Mouse (Mus musculus): ENCODE results near the gene Slc38a1.

Gene Slc38a1

GRCm38 (mm10) chr15:96642436-96643405, at the start of gene Slc38a1:
Gene Slc38a1 (minus strand): TSS chr15:96642913.
- DNase-seq (ENCODE audit: low read depth) = no peak

GRCm38 (mm10) chr15:96692401-96692800, 49.7 kb upstream of the Slc38a1 start:
- no peak for DNase-seq (ENCODE audit: low read depth)

- DNase-seq (ENCODE audit: low read depth) = no peak
Measured at GRCm38 (mm10) chr15:96691381-96691780, 48.7 kb upstream of the Slc38a1 start.

- DNase-seq (ENCODE audit: low read depth) = no peak
Measured at GRCm38 (mm10) chr15:96690829-96691228, 48.1 kb upstream of the Slc38a1 start.

- no peak for DNase-seq (ENCODE audit: low read depth)
Measured at GRCm38 (mm10) chr15:96689919-96690318, 47.2 kb upstream of the Slc38a1 start.

GRCm38 (mm10) chr15:96688784-96689318, 46.1 kb upstream of the Slc38a1 start:
- DNase-seq (ENCODE audit: low read depth) = no peak

- DNase-seq (ENCODE audit: low read depth) = no peak
Measured at GRCm38 (mm10) chr15:96688036-96688435, 45.3 kb upstream of the Slc38a1 start.

GRCm38 (mm10) chr15:96687366-96687765, 44.7 kb upstream of the Slc38a1 start:
- no peak for DNase-seq (ENCODE audit: low read depth)

GRCm38 (mm10) chr15:96686201-96687159, 43.8 kb upstream of the Slc38a1 start:
- no peak for DNase-seq (ENCODE audit: low read depth)

GRCm38 (mm10) chr15:96685273-96685672, 42.6 kb upstream of the Slc38a1 start:
- no peak for DNase-seq (ENCODE audit: low read depth)

GRCm38 (mm10) chr15:96684132-96684830, 41.6 kb upstream of the Slc38a1 start:
- no peak for DNase-seq (ENCODE audit: low read depth)

GRCm38 (mm10) chr15:96678871-96679773, 36.4 kb upstream of the Slc38a1 start:
- no peak for DNase-seq (ENCODE audit: low read depth)

- no peak for DNase-seq (ENCODE audit: low read depth)
Measured at GRCm38 (mm10) chr15:96676518-96676917, 33.8 kb upstream of the Slc38a1 start.

GRCm38 (mm10) chr15:96675744-96676143, 33.0 kb upstream of the Slc38a1 start:
- DNase-seq (ENCODE audit: low read depth) = no peak

- DNase-seq (ENCODE audit: low read depth) = no peak
Measured at GRCm38 (mm10) chr15:96675055-96675454, 32.3 kb upstream of the Slc38a1 start.

- no peak for DNase-seq (ENCODE audit: low read depth)
Measured at GRCm38 (mm10) chr15:96674089-96674488, 31.4 kb upstream of the Slc38a1 start.

- DNase-seq (ENCODE audit: low read depth) = no peak
Measured at GRCm38 (mm10) chr15:96669721-96670120, 27.0 kb upstream of the Slc38a1 start.

- no peak for DNase-seq (ENCODE audit: low read depth)
Measured at GRCm38 (mm10) chr15:96666663-96667062, 23.9 kb upstream of the Slc38a1 start.

GRCm38 (mm10) chr15:96665889-96666288, 23.2 kb upstream of the Slc38a1 start:
- no peak for DNase-seq (ENCODE audit: low read depth)

GRCm38 (mm10) chr15:96660590-96661141, 18.0 kb upstream of the Slc38a1 start:
- DNase-seq (ENCODE audit: low read depth) = no peak
